Mouse (Mus musculus) liver, embryonic 16.5 days (tissue): ENCODE measurements around the gene Pim1. TPM values are rescaled to one million over a fixed set of nuclear protein-coding genes. Genes with fewer than 3 reads are reported as not detected.

ENCODE experiments used
- ATAC-seq: fragments of 200-750 bp; cut with Nextera tagmentation; 2 replicates; pipeline ENCODE4 v1.8.0; 2017; ENCODE audit warnings: low read depth, mild to moderate bottlenecking, moderate number of reproducible peaks, moderate library complexity
- H3K27ac ChIP-seq: fragments of 300-500 bp; sonication (generic); 2 replicates; pipeline ENCODE4 v1.5.1; 2014; ENCODE audit warnings: mild to moderate bottlenecking, low read length
- H3K27me3 ChIP-seq: fragments of 300-500 bp; sonication (generic); 2 replicates; pipeline ENCODE4 v1.6.1; 2014; ENCODE audit warnings: low read depth, low read length, mixed read lengths; ENCODE audit not compliant: control insufficient read depth, insufficient read depth
- H3K36me3 ChIP-seq: fragments of 300-500 bp; sonication (generic); 2 replicates; pipeline ENCODE4 v1.6.1; 2014; ENCODE audit warnings: mild to moderate bottlenecking; ENCODE audit not compliant: control insufficient read depth, insufficient read depth
- H3K4me1 ChIP-seq: fragments of 300-500 bp; sonication (generic); 2 replicates; pipeline ENCODE4 v1.6.1; 2014; ENCODE audit warnings: low read depth, low read length, mixed read lengths; ENCODE audit not compliant: control insufficient read depth
- H3K4me2 ChIP-seq: fragments of 300-500 bp; sonication (generic); 2 replicates; pipeline ENCODE4 v1.6.1; 2014; ENCODE audit warnings: low read depth, low read length, mixed read lengths
- H3K4me3 ChIP-seq: fragments of 300-500 bp; sonication (generic); 2 replicates; pipeline ENCODE4 v1.5.1; 2014; ENCODE audit warnings: low read depth, mild to moderate bottlenecking, low read length
- H3K9ac ChIP-seq: fragments of 300-500 bp; sonication (generic); 2 replicates; pipeline ENCODE4 v1.6.1; 2014; ENCODE audit warnings: low read depth, low read length
- H3K9me3 ChIP-seq: fragments of 300-500 bp; sonication (generic); replicated peaks from 2 replicates; pipeline ENCODE4 v1.6.1; 2016; ENCODE audit warnings: low read length; ENCODE audit not compliant: control insufficient read depth
- WGBS: fragments of 180-500 bp; shearing (Covaris S2); extraction: QIAGEN DNeasy Blood & Tissue Kit; methylation state at CpG from one replicate; pipeline ENCODE4 v1.1.7; 2014; ENCODE audit not compliant: insufficient replicate concordance; 5-methylcytosine and 5-hydroxymethylcytosine counted together
- polyA plus RNA-seq: library from polyadenylated mRNA; unstranded; fragments of >200 nt; fragmentation: Nextera tagmentation; extraction: Ambion mirVana; gene quantifications from 2 replicates; pipeline ENCODE4 v1.2.1, GENCODE M21; 2015

The Pim1 gene
- 74.7 and 80.0 TPM in 2 replicates for polyA plus RNA-seq

- WGBS = under 1% methylated on average over 89 of the region's 99 CpGs
- Histone ChIP-seq H3K4me1 (peaks cover 39% of the 10 kb centered on the region), H3K27me3 (no peaks in the 10 kb centered on the region), H3K4me3 (peak within 1 kb of the TSS; percentile 96), H3K9me3 (no peaks in the 10 kb centered on the region), H3K36me3 (peaks cover 33% of the 10 kb centered on the region), H3K4me2 (peak within 1 kb of the TSS; percentile 84), H3K27ac (peak within 1 kb of the TSS; percentile 98), H3K9ac (peak within 1 kb of the TSS; percentile 100)
- peak; percentile 33 for ATAC-seq
These were observed at the start of gene Pim1 for GRCm38 (mm10) chr17:29490713-29491581. Pim1 (plus strand) TSS chr17:29490753.

GRCm38 (mm10) chr17:29441562-29441961 lies 49.0 kb upstream of the Pim1 start:
- H3K9me3 ChIP-seq = no peaks in the 10 kb centered on the region
- H3K4me3 ChIP-seq = no peak overlapping the region
- H3K36me3 ChIP-seq = no peaks in the 10 kb centered on the region
- no peak for ATAC-seq
- peak overlapping the region; percentile 19; the same call in 1 of the 2 replicates for H3K4me2 ChIP-seq
- 45% methylated on average over 4 of the region's 4 CpGs for WGBS
- H3K4me1 ChIP-seq = peaks cover 95% of the 10 kb centered on the region
- H3K27me3 ChIP-seq = no peaks in the 10 kb centered on the region
- H3K27ac ChIP-seq = peak overlapping the region; percentile 98
- peak overlapping the region; percentile 60 for H3K9ac ChIP-seq

GRCm38 (mm10) chr17:29442131-29442557 lies 48.4 kb upstream of the Pim1 start:
- Histone ChIP-seq H3K4me1 (peaks cover 95% of the 10 kb centered on the region), H3K9ac (peak overlapping the region; percentile 60)
- 45% methylated on average over 7 of the region's 7 CpGs for WGBS

GRCm38 (mm10) chr17:29443724-29444123 lies 46.8 kb upstream of the Pim1 start:
- Histone ChIP-seq H3K9ac (peak overlapping the region; percentile 55), H3K4me2 (peak overlapping the region; percentile 60), H3K4me1 (peaks cover 94% of the 10 kb centered on the region), H3K4me3 (peak overlapping the region; percentile 42), H3K27me3 (no peaks in the 10 kb centered on the region), H3K27ac (peak overlapping the region; percentile 98), H3K36me3 (no peaks in the 10 kb centered on the region), H3K9me3 (no peaks in the 10 kb centered on the region)
- peak; percentile 81 for ATAC-seq
- 22% methylated on average over 4 of the region's 4 CpGs for WGBS

More at GRCm38 (mm10) chr17:29442131-29442557, 48.4 kb upstream of the Pim1 start:
- H3K9me3 ChIP-seq = no peaks in the 10 kb centered on the region
- peak overlapping the region; percentile 19; the same call in 1 of the 2 replicates for H3K4me2 ChIP-seq
- peak overlapping the region; percentile 98 for H3K27ac ChIP-seq
- H3K36me3 ChIP-seq = no peaks in the 10 kb centered on the region
- no peaks in the 10 kb centered on the region for H3K27me3 ChIP-seq
- no peak for ATAC-seq
- no peak overlapping the region for H3K4me3 ChIP-seq

GRCm38 (mm10) chr17:29445072-29445471 lies 45.5 kb upstream of the Pim1 start:
- H3K36me3 ChIP-seq = no peaks in the 10 kb centered on the region
- H3K27ac ChIP-seq = peak overlapping the region; percentile 98
- H3K4me3 ChIP-seq = peak overlapping the region; percentile 42
- no peak for ATAC-seq
- WGBS = 16% methylated on average over 8 of the region's 8 CpGs
- peak overlapping the region; percentile 60 for H3K4me2 ChIP-seq
- H3K27me3 ChIP-seq = no peaks in the 10 kb centered on the region
- H3K4me1 ChIP-seq = peaks cover 86% of the 10 kb centered on the region
- no peaks in the 10 kb centered on the region for H3K9me3 ChIP-seq
- H3K9ac ChIP-seq = peak overlapping the region; percentile 55

GRCm38 (mm10) chr17:29447323-29447722 lies 43.2 kb upstream of the Pim1 start:
- Histone ChIP-seq H3K27ac (peak overlapping the region; percentile 99), H3K27me3 (peaks cover 6% of the 10 kb centered on the region; the same call in 1 of the 2 replicates), H3K4me3 (0 out of 2 replicates have a peak overlapping the region, but pooled peaks have one; percentile 2), H3K9me3 (no peaks in the 10 kb centered on the region), H3K36me3 (no peaks in the 10 kb centered on the region), H3K9ac (peak overlapping the region; percentile 67), H3K4me1 (peaks cover 68% of the 10 kb centered on the region), H3K4me2 (peak overlapping the region; percentile 51)
- peak; percentile 81 for ATAC-seq
- 6% methylated on average over 3 of the region's 3 CpGs for WGBS

- 76% methylated on average over 8 of the region's 8 CpGs for WGBS
- peaks cover 61% of the 10 kb centered on the region for H3K4me1 ChIP-seq
- peak overlapping the region; percentile 51 for H3K4me2 ChIP-seq
- no peak overlapping the region for H3K4me3 ChIP-seq
- ATAC-seq = no peak
- peaks cover 8% of the 10 kb centered on the region; the same call in 1 of the 2 replicates for H3K27me3 ChIP-seq
- no peaks in the 10 kb centered on the region for H3K36me3 ChIP-seq
- H3K9ac ChIP-seq = peak overlapping the region; percentile 65
- no peaks in the 10 kb centered on the region for H3K9me3 ChIP-seq
- H3K27ac ChIP-seq = peak overlapping the region; percentile 99
These were observed 42.5 kb upstream of the Pim1 start for GRCm38 (mm10) chr17:29448055-29448454.

GRCm38 (mm10) chr17:29448561-29448960 lies 42.0 kb upstream of the Pim1 start:
- no peak for ATAC-seq
- no peak overlapping the region for H3K4me2 ChIP-seq
- H3K4me1 ChIP-seq = peaks cover 56% of the 10 kb centered on the region
- H3K27ac ChIP-seq = peak overlapping the region; percentile 99
- peaks cover 8% of the 10 kb centered on the region; the same call in 1 of the 2 replicates for H3K27me3 ChIP-seq
- 54% methylated on average over 2 of the region's 2 CpGs for WGBS
- H3K9me3 ChIP-seq = no peaks in the 10 kb centered on the region
- H3K9ac ChIP-seq = peak overlapping the region; percentile 65
- no peak overlapping the region for H3K4me3 ChIP-seq
- H3K36me3 ChIP-seq = no peaks in the 10 kb centered on the region
